Mouse (Mus musculus): Measurements from ENCODE around the gene Ldlrad3. TPM values are rescaled to one million over a fixed set of nuclear protein-coding genes. Genes with fewer than 3 reads are reported as not detected.

Ldlrad3 gene
- polyA plus RNA-seq, 1 experiment from 2014 or later: 20.2 TPM

- 77% methylated on average over 9 of the region's 9 CpGs for WGBS
Measured at GRCm38 (mm10) chr2:101992574-101993310, 193.4 kb downstream of the Ldlrad3 start.

GRCm38 (mm10) chr2:101991726-101992125 is 194.5 kb downstream of the Ldlrad3 start:
- Histone ChIP-seq H3K27me3 (replicated peaks) (no peaks in the 10 kb centered on the region), H3K4me3 (no peak overlapping the region), H3K4me2 (no peak overlapping the region), H3K9me3 (replicated peaks) (no peaks in the 10 kb centered on the region), H3K27ac (ENCODE audit: poor library complexity, severe bottlenecking) (no peak overlapping the region), H3K9ac (no peak overlapping the region), H3K4me1 (replicated peaks) (peaks cover 32% of the 10 kb centered on the region), H3K36me3 (no peaks in the 10 kb centered on the region)
- no peak for ATAC-seq (ENCODE audit: insufficient number of reproducible peaks, low FRiP score)
- 67% methylated on average over 2 of the region's 2 CpGs for WGBS

More at GRCm38 (mm10) chr2:101992574-101993310, 193.4 kb downstream of the Ldlrad3 start:
- no peak for ATAC-seq (ENCODE audit: insufficient number of reproducible peaks, low FRiP score)
- H3K4me1 ChIP-seq (replicated peaks): peaks cover 28% of the 10 kb centered on the region
- no peak overlapping the region for H3K27ac ChIP-seq (ENCODE audit: poor library complexity, severe bottlenecking)
- no peaks in the 10 kb centered on the region for H3K27me3 ChIP-seq (replicated peaks)
- no peak overlapping the region for H3K9ac ChIP-seq
- H3K36me3 ChIP-seq: no peaks in the 10 kb centered on the region
- H3K4me3 ChIP-seq: no peak overlapping the region
- no peaks in the 10 kb centered on the region for H3K9me3 ChIP-seq (replicated peaks)
- H3K4me2 ChIP-seq: no peak overlapping the region

- Histone ChIP-seq H3K4me3 (no peak overlapping the region), H3K4me1 (replicated peaks) (peaks cover 63% of the 10 kb centered on the region), H3K9ac (no peak overlapping the region), H3K4me2 (no peak overlapping the region), H3K27me3 (replicated peaks) (no peaks in the 10 kb centered on the region), H3K36me3 (no peaks in the 10 kb centered on the region), H3K27ac (ENCODE audit: poor library complexity, severe bottlenecking) (peak overlapping the region; percentile 45; the same call in 1 of the 2 replicates), H3K9me3 (replicated peaks) (no peaks in the 10 kb centered on the region)
- ATAC-seq (ENCODE audit: insufficient number of reproducible peaks, low FRiP score): no peak
- 54% methylated on average over 3 of the region's 3 CpGs for WGBS
Measured at GRCm38 (mm10) chr2:101986344-101987087, 199.7 kb downstream of the Ldlrad3 start.

- 73% methylated on average over 9 of the region's 9 CpGs for WGBS
- Histone ChIP-seq H3K9ac (no peak overlapping the region), H3K27ac (ENCODE audit: poor library complexity, severe bottlenecking) (no peak overlapping the region), H3K36me3 (no peaks in the 10 kb centered on the region), H3K4me1 (replicated peaks) (peaks cover 60% of the 10 kb centered on the region), H3K4me2 (no peak overlapping the region), H3K9me3 (replicated peaks) (no peaks in the 10 kb centered on the region), H3K27me3 (replicated peaks) (no peaks in the 10 kb centered on the region), H3K4me3 (no peak overlapping the region)
- ATAC-seq (ENCODE audit: insufficient number of reproducible peaks, low FRiP score): no peak
Measured at GRCm38 (mm10) chr2:101983853-101984543, 202.2 kb downstream of the Ldlrad3 start.

GRCm38 (mm10) chr2:101983082-101983852 is 202.9 kb downstream of the Ldlrad3 start:
- no peaks in the 10 kb centered on the region for H3K36me3 ChIP-seq
- 0 out of 2 replicates have a peak, but pooled peaks have one; percentile 63 for ATAC-seq (ENCODE audit: insufficient number of reproducible peaks, low FRiP score)
- H3K27me3 ChIP-seq (replicated peaks): no peaks in the 10 kb centered on the region
- 0 out of 2 replicates have a peak overlapping the region, but pooled peaks have one; percentile 22 for H3K27ac ChIP-seq (ENCODE audit: poor library complexity, severe bottlenecking)
- H3K9ac ChIP-seq: no peak overlapping the region
- WGBS: 42% methylated on average over 15 of the region's 15 CpGs
- no peak overlapping the region for H3K4me3 ChIP-seq
- no peaks in the 10 kb centered on the region for H3K9me3 ChIP-seq (replicated peaks)
- no peak overlapping the region for H3K4me2 ChIP-seq
- H3K4me1 ChIP-seq (replicated peaks): peaks cover 67% of the 10 kb centered on the region

- no peak overlapping the region for H3K4me3 ChIP-seq
- no peak overlapping the region for H3K9ac ChIP-seq
- no peaks in the 10 kb centered on the region for H3K9me3 ChIP-seq (replicated peaks)
- 78% methylated on average over 6 of the region's 6 CpGs for WGBS
- H3K4me1 ChIP-seq (replicated peaks): peaks cover 61% of the 10 kb centered on the region
- H3K36me3 ChIP-seq: no peaks in the 10 kb centered on the region
- H3K4me2 ChIP-seq: no peak overlapping the region
- no peaks in the 10 kb centered on the region for H3K27me3 ChIP-seq (replicated peaks)
- H3K27ac ChIP-seq (ENCODE audit: poor library complexity, severe bottlenecking): no peak overlapping the region
- no peak for ATAC-seq (ENCODE audit: insufficient number of reproducible peaks, low FRiP score)
Measured at GRCm38 (mm10) chr2:101981964-101982498, 204.2 kb downstream of the Ldlrad3 start.

- ATAC-seq (ENCODE audit: insufficient number of reproducible peaks, low FRiP score): no peak
- WGBS: 38% methylated on average over 2 of the region's 2 CpGs
- peaks cover 53% of the 10 kb centered on the region for H3K4me1 ChIP-seq (replicated peaks)
Measured at GRCm38 (mm10) chr2:101981211-101981610, 205.0 kb downstream of the Ldlrad3 start.

GRCm38 (mm10) chr2:101980456-101980947 is 205.7 kb downstream of the Ldlrad3 start:
- ATAC-seq (ENCODE audit: insufficient number of reproducible peaks, low FRiP score): no peak
- Histone ChIP-seq H3K4me1 (replicated peaks) (peaks cover 48% of the 10 kb centered on the region), H3K36me3 (no peaks in the 10 kb centered on the region), H3K27ac (ENCODE audit: poor library complexity, severe bottlenecking) (no peak overlapping the region), H3K9ac (no peak overlapping the region), H3K4me2 (no peak overlapping the region), H3K27me3 (replicated peaks) (no peaks in the 10 kb centered on the region), H3K4me3 (no peak overlapping the region), H3K9me3 (replicated peaks) (no peaks in the 10 kb centered on the region)
- 85% methylated on average over 8 of the region's 8 CpGs for WGBS

More at GRCm38 (mm10) chr2:101981211-101981610, 205.0 kb downstream of the Ldlrad3 start:
- Histone ChIP-seq H3K27ac (ENCODE audit: poor library complexity, severe bottlenecking) (peak overlapping the region; percentile 46; the same call in 1 of the 2 replicates), H3K4me2 (no peak overlapping the region), H3K9me3 (replicated peaks) (no peaks in the 10 kb centered on the region), H3K9ac (no peak overlapping the region), H3K4me3 (no peak overlapping the region), H3K36me3 (no peaks in the 10 kb centered on the region), H3K27me3 (replicated peaks) (no peaks in the 10 kb centered on the region)

- Histone ChIP-seq H3K4me1 (replicated peaks) (peaks cover 41% of the 10 kb centered on the region), H3K36me3 (no peaks in the 10 kb centered on the region), H3K27me3 (replicated peaks) (no peaks in the 10 kb centered on the region), H3K4me2 (no peak overlapping the region), H3K27ac (ENCODE audit: poor library complexity, severe bottlenecking) (peak overlapping the region; percentile 25; the same call in 1 of the 2 replicates), H3K4me3 (no peak overlapping the region), H3K9me3 (replicated peaks) (no peaks in the 10 kb centered on the region), H3K9ac (peak overlapping the region; percentile 19; the same call in 1 of the 2 replicates)
- ATAC-seq (ENCODE audit: insufficient number of reproducible peaks, low FRiP score): no peak
- WGBS: 37% methylated on average over 21 of the region's 21 CpGs
Measured at GRCm38 (mm10) chr2:101978534-101979525, 207.4 kb downstream of the Ldlrad3 start.
